Mouse (Mus musculus) G1E-ER4 (cell line): ENCODE measurements around the gene Actg1. TPM values are rescaled to one million over a fixed set of nuclear protein-coding genes. Genes with fewer than 3 reads are reported as not detected.

ENCODE experiments used
- GATA1 ChIP-seq: IDR thresholded peaks from one replicate; pipeline ENCODE4 v1.8.0; 2012; ENCODE audit warnings: low read length, inconsistent platforms
- polyA plus RNA-seq: library from polyadenylated mRNA; stranded (reverse); fragments of >175 nt; gene quantifications from 2 replicates; pipeline ENCODE4 v1.2.3, GENCODE M21; 2012

Gene Actg1
- polyA plus RNA-seq = 103 and 191 TPM in 2 replicates

GRCm38 (mm10) chr11:120347791-120348683, at the start of gene Actg1:
TSS of gene Actg1 (minus strand) at chr11:120348542.
- TF ChIP-seq GATA1 = no peak

- TF ChIP-seq GATA1 = no peak
Observed at GRCm38 (mm10) chr11:120397602-120398001, 49.3 kb upstream of the Actg1 start.

GRCm38 (mm10) chr11:120395661-120396060, 47.3 kb upstream of the Actg1 start:
- TF ChIP-seq GATA1 = no peak

GRCm38 (mm10) chr11:120388580-120388979, 40.2 kb upstream of the Actg1 start:
- no peak for TF ChIP-seq GATA1

GRCm38 (mm10) chr11:120387157-120387556, 38.8 kb upstream of the Actg1 start:
- no peak for TF ChIP-seq GATA1

GRCm38 (mm10) chr11:120386632-120387031, 38.3 kb upstream of the Actg1 start:
- TF ChIP-seq GATA1 = no peak

GRCm38 (mm10) chr11:120382509-120382908, 34.2 kb upstream of the Actg1 start:
- no peak for TF ChIP-seq GATA1

GRCm38 (mm10) chr11:120381157-120381556, 32.8 kb upstream of the Actg1 start:
- TF ChIP-seq GATA1 = no peak

- no peak for TF ChIP-seq GATA1
Observed at GRCm38 (mm10) chr11:120380271-120380670, 31.9 kb upstream of the Actg1 start.

GRCm38 (mm10) chr11:120378611-120379540, 30.5 kb upstream of the Actg1 start, which contains the start of gene Faap100:
TSS of gene Faap100 (minus strand) at chr11:120378764.
- no peak for TF ChIP-seq GATA1

GRCm38 (mm10) chr11:120378031-120378610, 29.8 kb upstream of the Actg1 start:
- TF ChIP-seq GATA1 = no peak

GRCm38 (mm10) chr11:120377337-120377736, 29.0 kb upstream of the Actg1 start:
- TF ChIP-seq GATA1 = no peak

- TF ChIP-seq GATA1 = no peak
Observed at GRCm38 (mm10) chr11:120376302-120377160, 28.2 kb upstream of the Actg1 start.

GRCm38 (mm10) chr11:120375324-120375723, 27.0 kb upstream of the Actg1 start:
- TF ChIP-seq GATA1 = no peak
